Mouse (Mus musculus) inflammation-experienced regulatory T-cells, adult 16 weeks (primary cell): ENCODE measurements around the gene Htatsf1. TPM values are rescaled to one million over a fixed set of nuclear protein-coding genes. Genes with fewer than 3 reads are reported as not detected.

ENCODE experiments used
- polyA plus RNA-seq: library from polyadenylated mRNA; unstranded; fragments of 100-300 nt; shearing (Covaris generic); gene quantifications from one replicate; pipeline ENCODE4 v1.2.1, GENCODE M21; 2017

The Htatsf1 gene
- 40.6 TPM for polyA plus RNA-seq

DNA sequence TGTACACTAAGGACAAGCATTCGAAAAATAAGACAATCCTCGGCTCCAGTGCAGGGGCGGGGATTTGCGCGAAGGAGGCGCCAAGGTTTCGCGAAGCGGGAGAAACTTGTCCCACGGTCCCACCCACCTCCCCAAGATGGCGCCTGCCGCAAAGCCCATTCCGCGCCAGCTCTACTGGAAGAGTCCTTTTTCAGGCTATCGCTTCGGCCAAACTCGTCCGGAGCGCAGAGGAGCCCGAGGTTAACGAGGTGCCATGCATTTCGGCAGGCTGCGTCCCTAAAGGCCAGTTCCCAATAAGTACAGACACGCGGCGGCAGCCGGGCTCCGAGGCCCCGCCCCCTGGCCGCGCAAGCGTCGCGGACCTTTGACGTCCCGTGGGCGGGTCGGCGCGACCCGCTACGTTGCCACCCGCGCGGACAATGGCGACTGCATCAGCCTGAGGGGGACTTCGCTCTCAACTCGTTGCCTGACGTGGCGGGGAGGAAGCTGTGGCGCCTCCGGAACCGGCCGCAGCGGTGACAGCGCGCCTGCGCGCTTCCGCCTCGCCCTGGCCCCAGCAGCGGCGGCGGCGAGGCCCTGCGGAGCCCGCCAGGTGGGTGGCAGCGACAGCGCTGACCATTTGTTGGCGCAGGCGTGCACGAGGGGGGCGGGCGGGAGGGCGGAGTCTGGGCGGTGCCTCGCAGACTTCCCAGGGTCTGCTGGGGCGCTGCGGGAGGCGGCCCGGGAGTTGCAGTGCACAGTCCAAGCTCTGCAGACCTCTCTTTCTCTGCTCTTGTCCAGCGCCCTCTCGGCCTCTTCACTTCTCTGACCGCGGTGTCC, at the start of gene Htatsf1:
Gene Htatsf1, plus strand, starts transcription at position 410 of the 819 bp plus-strand sequence.

DNA sequence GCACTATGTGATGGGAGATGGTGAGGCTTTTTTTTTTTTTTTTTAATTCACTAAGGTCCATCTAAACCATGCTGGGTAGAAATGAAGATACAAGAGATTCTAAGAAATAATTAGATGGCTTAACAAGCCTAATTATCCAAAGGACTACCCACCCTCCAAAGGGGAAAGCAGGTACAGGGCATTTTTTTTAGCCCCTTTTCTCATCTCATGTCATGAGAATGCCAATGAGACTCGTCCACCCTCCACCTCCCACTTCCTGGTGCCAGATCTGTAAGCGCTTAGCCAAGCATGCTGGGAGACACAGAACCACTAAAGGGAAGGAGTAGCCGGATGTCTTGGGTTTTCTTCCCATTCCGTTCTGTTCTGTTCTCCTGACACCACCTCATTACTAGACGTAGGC, 10.6 kb upstream of the Htatsf1 start, which contains the start of gene Brs3:
Gene Brs3, plus strand, starts transcription at position 301 of the 400 bp plus-strand sequence.

DNA sequence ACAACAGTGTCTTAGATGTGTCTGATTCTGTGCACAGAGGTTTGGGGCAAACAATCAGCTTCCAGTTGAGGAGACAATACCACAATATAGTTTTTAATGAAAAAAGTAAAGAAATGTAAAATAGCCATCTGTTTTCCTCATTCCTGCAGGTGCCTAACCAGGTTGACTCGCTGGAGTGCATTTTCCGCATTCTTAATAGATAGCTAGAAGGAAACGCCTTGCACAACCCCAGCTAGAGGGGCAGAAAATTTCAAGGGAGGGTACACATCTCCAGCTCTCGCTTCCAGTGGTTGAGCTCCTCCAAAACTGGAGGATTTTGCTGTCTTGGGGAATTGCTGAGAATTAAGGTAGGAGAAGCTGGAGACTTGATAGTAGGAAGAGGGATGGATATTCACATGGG, 34.4 kb downstream of the Htatsf1 start, which contains the start of gene Vgll1:
Gene Vgll1, plus strand, starts transcription at position 301 of the 400 bp plus-strand sequence.

Other genes with a start within 250 kb of the Htatsf1 start
- 0.20 TPM for gene Map7d3, start 231.3 kb upstream of the Htatsf1 start, polyA plus RNA-seq
- not detected for gene Adgrg4, start 183.4 kb upstream of the Htatsf1 start, polyA plus RNA-seq
- gene Brs3, start 10.5 kb upstream of the Htatsf1 start, polyA plus RNA-seq, result not detected
- not detected for gene Vgll1, start 34.5 kb downstream of the Htatsf1 start, polyA plus RNA-seq
- 67.2 TPM for gene Cd40lg, start 158.6 kb downstream of the Htatsf1 start, polyA plus RNA-seq